Mouse (Mus musculus) heart, embryonic 15.5 days (tissue): Measurements from ENCODE around the gene Parg. TPM values are rescaled to one million over a fixed set of nuclear protein-coding genes. Genes with fewer than 3 reads are reported as not detected.
"Not testable (repeated sequence)": the region's sequence is repeated elsewhere in the genome, so short reads cannot be mapped to it uniquely, and the experiment has no call there.

ENCODE experiments used
- ATAC-seq: fragments of 200-750 bp; cut with Nextera tagmentation; replicated peaks from 2 replicates; pipeline ENCODE4 v1.8.0; 2017; ENCODE audit warnings: low read depth, moderate TSS enrichment; ENCODE audit not compliant: insufficient number of reproducible peaks, insufficient read depth, low FRiP score
- H3K27ac ChIP-seq: fragments of 300-500 bp; sonication (generic); 2 replicates; pipeline ENCODE4 v1.5.1; 2015; ENCODE audit warnings: mild to moderate bottlenecking, inconsistent platforms
- H3K27me3 ChIP-seq: fragments of 300-500 bp; sonication (generic); 2 replicates; pipeline ENCODE4 v1.6.1; 2015; ENCODE audit warnings: inconsistent platforms
- H3K36me3 ChIP-seq: fragments of 300-500 bp; sonication (generic); 2 replicates; pipeline ENCODE4 v1.6.1; 2015; ENCODE audit warnings: mild to moderate bottlenecking, inconsistent platforms
- H3K4me1 ChIP-seq: fragments of 300-500 bp; sonication (generic); replicated peaks from 2 replicates; pipeline ENCODE4 v1.6.1; 2015; ENCODE audit warnings: inconsistent platforms
- H3K4me2 ChIP-seq: fragments of 300-500 bp; sonication (generic); 2 replicates; pipeline ENCODE4 v1.6.1; 2015; ENCODE audit warnings: inconsistent platforms, mild to moderate bottlenecking, moderate library complexity
- H3K4me3 ChIP-seq: fragments of 300-500 bp; sonication (generic); 2 replicates; pipeline ENCODE4 v1.5.1; 2015; ENCODE audit warnings: mild to moderate bottlenecking, inconsistent platforms
- H3K9ac ChIP-seq: fragments of 300-500 bp; sonication (generic); 2 replicates; pipeline ENCODE4 v1.6.1; 2015; ENCODE audit warnings: mild to moderate bottlenecking, inconsistent platforms
- H3K9me3 ChIP-seq: fragments of 300-500 bp; sonication (generic); replicated peaks from 2 replicates; pipeline ENCODE4 v1.6.1; 2016; ENCODE audit warnings: inconsistent platforms
- WGBS: fragments of 180-500 bp; shearing (Covaris S2); methylation state at CpG from one replicate; pipeline ENCODE4 v1.1.7; 2015; ENCODE audit warnings: mixed read lengths; 5-methylcytosine and 5-hydroxymethylcytosine counted together
- polyA plus RNA-seq: library from polyadenylated mRNA; unstranded; fragments of >200 nt; fragmentation: Nextera tagmentation; extraction: Ambion mirVana; gene quantifications from 2 replicates; pipeline ENCODE4 v1.2.1, GENCODE M21; 2015

The Parg gene
- polyA plus RNA-seq, 1 experiment from 2014 or later, result 23.6 TPM

DNA sequence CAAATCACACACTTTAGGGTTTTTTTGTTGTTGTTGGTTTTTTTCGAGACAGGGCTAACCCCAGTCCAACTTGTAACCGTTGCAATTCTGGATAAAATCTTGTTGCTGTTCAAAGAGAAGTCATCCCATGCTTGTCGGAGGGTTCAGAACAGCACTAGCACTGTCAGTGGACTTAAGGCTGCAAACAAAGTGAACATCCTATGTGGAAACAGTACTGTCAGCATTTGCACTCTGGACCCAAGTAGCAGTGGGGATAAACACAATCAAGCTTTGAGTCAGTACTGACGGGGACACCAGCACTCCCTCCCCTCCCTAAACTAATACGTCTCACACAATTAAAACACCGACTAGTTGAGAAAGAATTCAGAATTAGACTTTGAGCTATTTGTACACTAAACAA is 20.9 kb upstream of the Parg start:
- Histone ChIP-seq H3K9ac (no peak overlapping the region), H3K9me3 (no peaks in the 10 kb centered on the region), H3K4me2 (no peak overlapping the region), H3K27me3 (no peaks in the 10 kb centered on the region), H3K4me3 (no peak overlapping the region), H3K36me3 (peaks cover 57% of the 10 kb centered on the region), H3K27ac (no peak overlapping the region), H3K4me1 (0 out of 2 replicates have a peak, but pooled peaks cover 2% of the 10 kb centered on the region)
- no peak for ATAC-seq
- 84% methylated on average over 6 of the region's 6 CpGs for WGBS

GRCm38 (mm10) chr14:32183846-32184245 is 17.9 kb upstream of the Parg start:
- WGBS, result 93% methylated on average over 4 of the region's 4 CpGs
- Histone ChIP-seq H3K36me3 (peaks cover 81% of the 10 kb centered on the region), H3K9me3 (no peaks in the 10 kb centered on the region), H3K4me3 (no peak overlapping the region), H3K4me1 (0 out of 2 replicates have a peak, but pooled peaks cover 2% of the 10 kb centered on the region), H3K4me2 (no peak overlapping the region), H3K9ac (no peak overlapping the region), H3K27me3 (no peaks in the 10 kb centered on the region), H3K27ac (no peak overlapping the region)
- ATAC-seq, result no peak

DNA sequence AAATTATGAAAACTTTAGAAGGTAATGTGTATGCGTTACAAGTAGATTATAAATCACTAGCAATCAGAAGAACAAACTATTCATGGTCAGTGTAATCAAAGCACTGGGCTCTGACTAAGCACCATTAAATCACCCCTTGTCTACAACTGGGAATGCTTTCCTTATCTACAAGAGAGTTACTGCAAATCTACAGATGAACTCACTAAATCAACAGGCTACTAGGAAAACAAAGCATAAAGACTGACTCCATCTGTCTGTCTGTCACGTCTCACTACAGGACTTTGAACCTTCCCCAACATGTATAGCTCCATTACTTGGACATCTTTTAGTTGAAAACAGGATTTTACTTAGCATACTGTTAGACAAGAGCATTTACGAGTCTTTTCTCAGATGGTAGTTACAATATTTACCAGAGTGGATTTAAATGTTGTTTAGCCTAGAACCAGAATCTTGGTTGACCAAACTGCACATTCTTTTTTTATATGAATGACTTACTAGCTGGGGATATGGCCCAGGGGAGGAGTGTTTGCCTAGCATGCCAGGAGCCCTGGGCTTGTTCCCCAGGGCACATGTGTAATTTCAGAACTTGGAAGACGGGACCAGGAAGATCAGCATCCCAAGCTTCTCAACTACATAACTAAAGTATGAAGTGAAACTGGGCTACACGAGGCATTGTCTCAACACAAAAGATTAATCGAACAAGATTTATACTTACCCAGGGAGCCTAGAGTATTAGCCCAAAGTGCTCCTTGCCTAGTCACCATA is 10.9 kb upstream of the Parg start:
- H3K4me3 ChIP-seq, result no peak overlapping the region
- no peak for ATAC-seq
- H3K9me3 ChIP-seq, result no peaks in the 10 kb centered on the region
- no peak overlapping the region for H3K27ac ChIP-seq
- no peaks in the 10 kb centered on the region for H3K4me1 ChIP-seq
- H3K36me3 ChIP-seq, result peaks cover 75% of the 10 kb centered on the region
- H3K4me2 ChIP-seq, result no peak overlapping the region
- no peaks in the 10 kb centered on the region for H3K27me3 ChIP-seq
- 83% methylated on average over 6 of the region's 6 CpGs for WGBS
- H3K9ac ChIP-seq, result no peak overlapping the region

DNA sequence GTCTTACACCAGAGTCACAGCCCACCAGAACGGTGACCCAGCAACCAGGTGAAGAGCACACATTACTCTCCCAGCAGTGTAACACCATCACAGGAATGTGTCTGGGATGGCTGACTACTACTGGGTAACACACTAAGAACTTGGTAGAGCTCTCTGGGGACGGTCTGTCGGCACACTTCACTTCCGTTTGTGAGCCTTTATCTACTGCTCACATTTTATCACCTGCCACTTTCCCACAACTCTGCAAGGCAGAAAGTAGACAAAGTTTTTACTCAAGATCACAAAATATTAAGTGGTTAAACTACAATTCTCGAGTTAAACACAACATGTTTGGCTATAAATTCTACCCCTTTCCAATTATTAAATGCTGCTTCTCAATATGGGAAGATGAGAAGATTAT is 9.8 kb upstream of the Parg start:
- Histone ChIP-seq H3K9me3 (no peaks in the 10 kb centered on the region), H3K9ac (no peak overlapping the region), H3K4me3 (no peak overlapping the region), H3K27ac (no peak overlapping the region), H3K4me1 (no peaks in the 10 kb centered on the region), H3K27me3 (no peaks in the 10 kb centered on the region), H3K36me3 (peaks cover 70% of the 10 kb centered on the region), H3K4me2 (no peak overlapping the region)
- no peak for ATAC-seq
- WGBS, result 69% methylated on average over 5 of the region's 5 CpGs

- no peak for ATAC-seq
- no peaks in the 10 kb centered on the region for H3K27me3 ChIP-seq
- no peaks in the 10 kb centered on the region for H3K9me3 ChIP-seq
- H3K4me1 ChIP-seq, result no peaks in the 10 kb centered on the region
- no peak overlapping the region for H3K4me2 ChIP-seq
- no peak overlapping the region for H3K9ac ChIP-seq
- 43% methylated on average over 3 of the region's 3 CpGs for WGBS
- no peak overlapping the region for H3K27ac ChIP-seq
- peaks cover 70% of the 10 kb centered on the region for H3K36me3 ChIP-seq
- no peak overlapping the region for H3K4me3 ChIP-seq
Observed at GRCm38 (mm10) chr14:32192437-32192836, 9.3 kb upstream of the Parg start.

DNA sequence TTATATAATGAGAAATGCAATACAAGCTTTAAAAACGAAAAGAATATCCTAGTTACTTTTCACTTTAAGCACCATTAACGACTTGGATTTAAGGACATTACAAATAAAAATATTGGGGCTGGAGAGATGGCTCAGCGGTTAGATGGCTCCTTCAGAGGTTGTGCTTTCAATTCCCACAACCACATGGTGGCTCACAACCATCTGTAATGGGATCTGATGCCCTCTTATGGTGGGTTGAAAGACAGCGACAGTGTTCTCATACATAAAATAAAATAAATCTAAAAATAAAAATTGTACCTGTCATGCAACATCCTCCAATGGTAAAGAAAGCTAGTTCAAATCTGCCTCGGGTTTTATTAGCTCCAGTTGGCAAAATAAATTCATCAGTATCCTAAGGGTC is 8.2 kb upstream of the Parg start:
- not testable (repeated sequence) for H3K4me2 ChIP-seq, ATAC-seq, H3K27ac ChIP-seq, H3K9me3 ChIP-seq, H3K27me3 ChIP-seq, H3K4me1 ChIP-seq, H3K9ac ChIP-seq, H3K4me3 ChIP-seq
- peaks cover 68% of the 10 kb centered on the region for H3K36me3 ChIP-seq
- 77% methylated on average over 5 of the region's 5 CpGs for whole genome bisulfite sequencing

GRCm38 (mm10) chr14:32201354-32201753 is 395 bp upstream of the Parg start:
- H3K4me3 ChIP-seq, result peak overlapping the region; percentile 84
- H3K27me3 ChIP-seq, result no peaks in the 10 kb centered on the region
- H3K27ac ChIP-seq, result peak overlapping the region; percentile 83
- peaks cover 30% of the 10 kb centered on the region for H3K36me3 ChIP-seq
- no peaks in the 10 kb centered on the region for H3K9me3 ChIP-seq
- peak overlapping the region; percentile 90 for H3K9ac ChIP-seq
- H3K4me1 ChIP-seq, result peaks cover 25% of the 10 kb centered on the region
- under 1% methylated on average over 26 of the region's 26 CpGs for WGBS
- peak overlapping the region; percentile 74 for H3K4me2 ChIP-seq
- peak; percentile 15; the same call in 1 of the 2 replicates for ATAC-seq

DNA sequence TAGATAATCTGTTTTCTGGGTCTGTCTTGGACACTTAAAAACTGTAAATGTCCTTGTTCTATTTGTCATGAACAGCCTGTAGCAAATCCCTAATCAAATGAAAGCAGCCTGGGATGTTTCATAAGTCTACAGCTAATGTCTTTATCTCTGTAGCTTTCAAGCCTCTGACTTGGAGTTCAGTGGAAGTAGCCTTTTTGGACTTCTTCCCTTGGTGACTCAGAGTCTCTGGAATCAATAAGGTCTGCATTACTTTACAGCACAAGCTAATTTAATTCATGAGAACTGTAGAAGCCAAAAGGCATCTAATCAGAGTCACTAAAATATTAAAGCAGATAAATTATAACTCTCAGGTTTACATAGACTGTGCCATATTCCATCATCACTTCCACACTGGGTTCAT is 24.9 kb downstream of the Parg start:
- Histone ChIP-seq H3K9ac (no peak overlapping the region), H3K4me3 (no peak overlapping the region), H3K9me3 (no peaks in the 10 kb centered on the region), H3K27me3 (no peaks in the 10 kb centered on the region), H3K4me1 (no peaks in the 10 kb centered on the region), H3K27ac (no peak overlapping the region), H3K36me3 (no peaks in the 10 kb centered on the region; the same call in 1 of the 2 replicates), H3K4me2 (no peak overlapping the region)
- ATAC-seq, result no peak

DNA sequence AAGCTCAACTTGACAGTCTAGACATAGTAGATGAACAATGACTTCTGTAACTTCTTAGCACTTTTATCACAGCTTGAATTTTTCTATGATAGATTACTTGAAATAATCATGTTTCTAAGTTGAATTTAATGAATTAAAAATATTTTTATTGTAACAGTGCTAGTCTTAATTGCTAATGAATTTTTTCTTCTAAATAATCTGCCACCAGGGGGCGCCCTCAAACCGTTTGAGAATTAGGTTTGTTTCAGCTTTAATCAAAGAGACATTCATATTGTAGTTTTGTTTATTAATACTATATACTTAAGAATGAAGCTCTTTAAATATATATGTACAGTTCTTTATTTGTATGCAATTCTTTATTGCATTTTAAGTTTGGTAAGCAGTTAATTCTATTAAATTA is 27.2 kb downstream of the Parg start:
- Histone ChIP-seq H3K27ac (no peak overlapping the region), H3K36me3 (no peaks in the 10 kb centered on the region; the same call in 1 of the 2 replicates), H3K4me1 (no peaks in the 10 kb centered on the region), H3K27me3 (no peaks in the 10 kb centered on the region), H3K9ac (no peak overlapping the region), H3K4me3 (no peak overlapping the region), H3K9me3 (no peaks in the 10 kb centered on the region), H3K4me2 (no peak overlapping the region)
- WGBS, result 0% methylated on average over 2 of the region's 2 CpGs
- ATAC-seq, result no peak

DNA sequence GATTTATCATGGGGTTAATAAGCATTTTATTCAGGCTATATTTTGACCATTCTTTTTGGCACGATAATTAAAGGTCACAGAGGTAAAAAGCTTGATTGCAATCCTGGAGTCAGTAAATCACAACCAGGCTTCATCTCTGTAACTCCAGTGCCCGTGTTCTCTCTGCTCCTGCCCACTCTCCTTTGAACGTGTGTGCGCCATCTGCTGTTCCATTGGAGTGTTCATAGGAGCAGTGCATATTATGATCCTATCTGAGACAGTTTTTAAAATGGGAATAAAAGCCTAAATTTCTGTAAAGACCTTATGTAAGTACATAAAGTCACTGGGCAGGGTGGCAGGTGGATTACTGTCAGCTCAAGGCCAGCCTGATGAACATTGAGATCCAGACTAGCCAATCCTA is 40.7 kb downstream of the Parg start:
- no peak overlapping the region for H3K4me2 ChIP-seq
- H3K27ac ChIP-seq, result no peak overlapping the region
- no peaks in the 10 kb centered on the region for H3K27me3 ChIP-seq
- no peaks in the 10 kb centered on the region for H3K9me3 ChIP-seq
- WGBS, result 73% methylated on average over 4 of the region's 4 CpGs
- ATAC-seq, result no peak
- H3K9ac ChIP-seq, result no peak overlapping the region
- H3K4me3 ChIP-seq, result no peak overlapping the region
- no peaks in the 10 kb centered on the region for H3K4me1 ChIP-seq
- H3K36me3 ChIP-seq, result peaks cover 26% of the 10 kb centered on the region

DNA sequence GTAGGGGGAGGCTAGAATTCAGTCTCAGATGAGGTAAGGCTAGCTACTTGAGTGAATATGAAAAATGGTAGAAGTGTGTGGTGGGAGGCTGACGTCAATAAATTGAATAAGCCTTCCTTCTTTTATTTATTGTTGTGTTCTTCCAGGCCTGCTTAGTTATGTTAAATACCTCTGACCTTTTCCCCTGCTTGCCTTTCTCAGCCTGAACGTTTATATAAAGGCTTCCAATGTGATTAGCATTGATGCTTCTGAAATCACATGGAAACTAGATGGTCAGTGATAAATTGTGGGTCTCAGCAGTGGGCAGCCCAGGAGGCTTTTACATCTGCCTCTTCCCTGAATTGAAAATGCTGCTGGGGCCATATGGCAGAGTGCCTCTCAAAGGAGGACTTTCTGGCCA is 44.3 kb downstream of the Parg start:
- no peak for ATAC-seq
- H3K9me3 ChIP-seq, result no peaks in the 10 kb centered on the region
- no peak overlapping the region for H3K4me2 ChIP-seq
- 71% methylated on average over 2 of the region's 2 CpGs for WGBS
- no peaks in the 10 kb centered on the region for H3K4me1 ChIP-seq
- no peak overlapping the region for H3K9ac ChIP-seq
- peaks cover 20% of the 10 kb centered on the region for H3K36me3 ChIP-seq
- H3K27me3 ChIP-seq, result no peaks in the 10 kb centered on the region
- no peak overlapping the region for H3K4me3 ChIP-seq
- no peak overlapping the region for H3K27ac ChIP-seq

DNA sequence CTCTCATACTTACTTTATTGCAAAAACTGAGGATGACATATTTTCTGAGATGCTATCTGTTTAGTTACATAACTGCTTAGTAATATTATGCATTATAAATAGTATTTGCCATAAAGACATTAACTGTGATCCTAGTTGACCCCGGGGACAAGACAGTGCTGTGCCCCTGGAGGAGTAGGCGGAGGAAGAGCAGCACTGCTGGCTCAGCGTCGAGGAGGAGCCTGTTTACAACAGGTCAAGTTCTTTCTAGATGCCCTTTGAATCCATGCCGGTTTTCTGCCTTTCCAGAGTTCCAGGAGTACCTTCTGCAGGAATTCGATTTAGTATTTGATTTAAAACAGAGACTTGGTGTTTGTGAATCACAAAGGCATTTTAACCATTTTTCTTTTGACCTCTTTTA is 47.9 kb downstream of the Parg start:
- H3K4me1 ChIP-seq, result no peaks in the 10 kb centered on the region
- no peak overlapping the region for H3K9ac ChIP-seq
- H3K4me2 ChIP-seq, result no peak overlapping the region
- H3K9me3 ChIP-seq, result no peaks in the 10 kb centered on the region
- no peak for ATAC-seq
- 88% methylated on average over 6 of the region's 6 CpGs for WGBS
- H3K36me3 ChIP-seq, result peaks cover 3% of the 10 kb centered on the region
- no peak overlapping the region for H3K27ac ChIP-seq
- no peak overlapping the region for H3K4me3 ChIP-seq
- H3K27me3 ChIP-seq, result no peaks in the 10 kb centered on the region
